Mouse (Mus musculus) liver, embryonic 14.5 days (tissue): ENCODE data around the gene Ppp6r1. TPM values are rescaled to one million over a fixed set of nuclear protein-coding genes. Genes with fewer than 3 reads are reported as not detected.

Experiments
- ATAC-seq: fragments of 200-750 bp; cut with Nextera tagmentation; 2 replicates; pipeline ENCODE4 v1.8.0; 2017; ENCODE audit warnings: moderate number of reproducible peaks, mild to moderate bottlenecking, moderate library complexity; ENCODE audit not compliant: insufficient read depth
- DNase-seq, 3 experiments: peaks; one replicate each; pipeline ENCODE4 v3.0.0-alpha.2; 2012 to 2013; ENCODE audit warnings: low read depth in 3 of 3, low spot score in 3 of 3
- H3K27ac ChIP-seq: fragments of 300-500 bp; sonication (generic); 2 replicates; pipeline ENCODE4 v1.5.1; 2014; ENCODE audit warnings: moderate library complexity, mild to moderate bottlenecking, control low read depth, inconsistent platforms
- H3K27me3 ChIP-seq: fragments of 300-500 bp; sonication (generic); 2 replicates; pipeline ENCODE4 v1.6.1; 2014; ENCODE audit warnings: mild to moderate bottlenecking, low read length, moderate library complexity; ENCODE audit not compliant: control insufficient read depth, insufficient read depth
- H3K36me3 ChIP-seq: fragments of 300-500 bp; sonication (generic); replicated peaks from 2 replicates; pipeline ENCODE4 v1.6.1; 2014; ENCODE audit warnings: low read depth; ENCODE audit not compliant: control insufficient read depth, insufficient read depth
- H3K4me1 ChIP-seq, 2 experiments: fragments of 200-500 bp in 1 of 2; fragments of 300-500 bp in 1 of 2; sonication (generic) in 1 of 2; replicated peaks; 2 replicates each; pipeline ENCODE4 v1.6.1; 2012 to 2014; ENCODE audit warnings: antibody characterized with exemption in 1 of 2, inconsistent platforms in 1 of 2, low read length in 1 of 2; ENCODE audit not compliant: control insufficient read depth in 2 of 2, insufficient read depth in 2 of 2
- H3K4me2 ChIP-seq: fragments of 300-500 bp; sonication (generic); 2 replicates; pipeline ENCODE4 v1.6.1; 2014; ENCODE audit warnings: low read depth, mild to moderate bottlenecking, control low read depth, moderate library complexity
- H3K4me3 ChIP-seq, 2 experiments: fragments of 200-500 bp in 1 of 2; fragments of 300-500 bp in 1 of 2; sonication (generic) in 1 of 2; 2 replicates each; pipeline ENCODE4 v1.5.1; 2012 to 2014; ENCODE audit warnings: low read depth in 2 of 2, low read length in 2 of 2, mild to moderate bottlenecking in 2 of 2, control low read depth in 1 of 2, inconsistent platforms in 1 of 2, moderate library complexity in 1 of 2; ENCODE audit not compliant: insufficient read depth in 1 of 2
- H3K9ac ChIP-seq: fragments of 300-500 bp; sonication (generic); replicated peaks from 2 replicates; pipeline ENCODE4 v1.6.1; 2014; ENCODE audit warnings: mild to moderate bottlenecking, control low read depth, moderate library complexity
- H3K9me3 ChIP-seq: fragments of 300-500 bp; sonication (generic); 2 replicates; pipeline ENCODE4 v1.6.1; 2016; ENCODE audit warnings: low read length, mixed read lengths; ENCODE audit not compliant: control insufficient read depth
- CTCF ChIP-seq: IDR thresholded peaks from 2 replicates; pipeline ENCODE4 v1.5.1; 2016; ENCODE audit warnings: antibody characterized with exemption, low read depth, control low read depth
- EP300 ChIP-seq: IDR thresholded peaks from 2 replicates; pipeline ENCODE4 v1.6.1; 2016; ENCODE audit warnings: antibody characterized with exemption, low read depth
- WGBS: fragments of 180-500 bp; shearing (Covaris S2); extraction: QIAGEN DNeasy Blood & Tissue Kit; methylation state at CpG from one replicate; pipeline ENCODE4 v1.1.7; 2014; ENCODE audit not compliant: insufficient replicate concordance; 5-methylcytosine and 5-hydroxymethylcytosine counted together
- polyA plus RNA-seq, 2 experiments: library from polyadenylated mRNA; depleted of rRNA in 1 of 2; stranded (reverse) in 1 of 2; unstranded in 1 of 2; fragments of >200 nt; fragmentation: Nextera tagmentation in 1 of 2; extraction: Ambion mirVana in 1 of 2; gene quantifications; 2 replicates each; pipeline versions ENCODE4 v1.2.1 to v1.2.3; 2012 to 2014

Gene Ppp6r1
- polyA plus RNA-seq, 2 experiments = 4.3 to 33.6 TPM

DNA sequence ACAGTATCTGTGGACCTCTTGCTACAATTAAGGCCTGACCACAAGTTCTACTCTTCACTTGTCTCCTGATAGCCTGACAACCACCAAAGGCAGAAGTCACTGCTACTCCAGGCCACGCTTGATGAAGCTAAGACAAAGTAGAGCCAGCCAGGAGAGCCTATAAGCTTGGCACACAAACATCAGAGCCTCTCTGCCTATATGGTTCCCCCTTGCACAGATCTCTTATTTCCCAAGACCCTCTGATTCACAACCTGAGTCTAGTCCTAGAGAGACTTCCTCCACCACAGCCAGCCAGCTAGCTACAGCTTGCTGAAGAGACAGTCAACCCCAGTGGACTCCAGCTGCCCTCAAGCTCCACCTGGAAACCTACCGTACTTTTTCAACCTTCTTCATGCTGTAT, 10.8 kb downstream of the Ppp6r1 start:
- H3K4me1 ChIP-seq = peaks cover 0 to 25% of the 10 kb centered on the region in 2 experiments; a peak in 2 of 4 replicates
- no peak overlapping the region for H3K9ac ChIP-seq
- no peak for DNase-seq
- no peak overlapping the region for H3K27ac ChIP-seq
- TF ChIP-seq CTCF (no peak), EP300 (no peak)
- H3K27me3 ChIP-seq = no peaks in the 10 kb centered on the region
- peaks cover 37% of the 10 kb centered on the region for H3K36me3 ChIP-seq
- no peak overlapping the region for H3K4me2 ChIP-seq
- H3K9me3 ChIP-seq = no peaks in the 10 kb centered on the region
- WGBS = 71% methylated on average over 2 of the region's 2 CpGs
- ATAC-seq = 0 out of 2 replicates have a peak, but pooled peaks have one; percentile 16
- H3K4me3 ChIP-seq = no peak overlapping the region

DNA sequence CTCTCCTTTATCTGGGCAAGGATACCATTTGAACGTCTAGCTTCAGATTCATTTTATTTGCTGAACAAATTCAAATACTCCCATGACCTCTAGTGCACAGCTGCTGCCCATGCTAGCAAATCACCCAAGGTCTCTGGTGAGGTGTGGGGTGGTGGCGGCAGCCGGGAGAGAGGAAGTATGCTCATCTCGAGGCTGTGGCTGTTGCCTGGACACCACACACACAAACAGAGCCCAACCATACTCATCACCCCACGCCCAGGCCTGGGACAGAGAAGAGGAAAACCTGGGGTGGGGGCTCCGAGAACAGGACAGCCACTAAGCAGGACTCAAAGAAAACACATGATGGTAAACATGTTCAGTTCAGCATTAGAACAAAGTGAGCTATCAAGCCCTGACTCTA, 11.5 kb downstream of the Ppp6r1 start:
- Histone ChIP-seq H3K9ac (no peak overlapping the region), H3K4me2 (no peak overlapping the region), H3K27ac (no peak overlapping the region), H3K4me1 (peaks cover 0 to 20% of the 10 kb centered on the region in 2 experiments; a peak in 2 of 4 replicates), H3K9me3 (no peaks in the 10 kb centered on the region), H3K36me3 (peaks cover 42% of the 10 kb centered on the region), H3K4me3 (no peak overlapping the region), H3K27me3 (no peaks in the 10 kb centered on the region)
- TF ChIP-seq EP300 (no peak), CTCF (no peak)
- WGBS = 45% methylated on average over 6 of the region's 6 CpGs
- peak; percentile 24; the same call in 1 of the 2 replicates for ATAC-seq
- no peak for DNase-seq

DNA sequence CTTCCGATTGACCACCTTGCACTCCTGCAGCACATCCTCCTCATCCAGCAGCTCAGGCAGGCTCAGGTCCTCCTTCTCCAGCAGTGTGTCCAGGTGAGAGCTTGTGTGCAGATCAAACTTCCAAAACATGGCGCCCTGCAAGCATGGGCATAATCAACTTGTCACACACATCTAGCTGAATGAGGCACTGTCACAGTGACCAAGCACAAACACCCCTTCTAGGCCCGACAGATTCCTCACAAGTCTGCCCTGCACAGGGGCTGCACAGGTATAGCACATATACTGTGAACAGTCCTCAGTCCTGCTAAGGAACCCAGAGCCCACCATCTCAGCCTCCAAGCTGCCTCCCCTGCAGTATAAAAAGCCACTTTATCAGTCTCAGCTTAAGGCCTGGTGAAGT, 12.0 kb downstream of the Ppp6r1 start:
- Histone ChIP-seq H3K27me3 (no peaks in the 10 kb centered on the region), H3K4me1 (peaks cover 0 to 20% of the 10 kb centered on the region in 2 experiments; a peak in 2 of 4 replicates), H3K36me3 (peaks cover 47% of the 10 kb centered on the region), H3K9me3 (no peaks in the 10 kb centered on the region), H3K27ac (no peak overlapping the region), H3K4me2 (no peak overlapping the region), H3K4me3 (no peak overlapping the region), H3K9ac (no peak overlapping the region)
- TF ChIP-seq CTCF = no peak
- TF ChIP-seq EP300 = no peak
- ATAC-seq (0 out of 2 replicates have a peak, but pooled peaks have one; percentile 16), DNase-seq (no peak)
- WGBS = 76% methylated on average over 3 of the region's 3 CpGs

DNA sequence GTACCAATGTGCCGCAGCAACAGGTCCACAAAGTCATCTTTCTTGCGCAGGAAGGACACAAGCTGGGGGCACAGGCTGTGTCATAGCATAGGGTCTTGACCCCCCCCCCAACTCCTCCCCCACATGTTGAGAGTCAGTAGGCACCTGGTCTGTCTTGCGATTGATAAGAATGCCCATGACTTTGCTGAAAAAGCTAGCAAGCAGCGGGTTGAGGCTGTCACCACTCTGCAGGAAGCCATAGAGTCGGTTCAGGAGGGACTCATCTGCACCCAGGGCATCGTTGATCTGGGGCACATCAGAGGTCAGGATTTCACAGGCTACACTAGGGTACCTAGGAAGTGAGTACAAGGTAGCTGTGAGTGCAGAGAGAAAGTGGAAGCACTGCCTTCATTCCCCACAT, 15.6 kb downstream of the Ppp6r1 start:
- 35% methylated on average over 6 of the region's 6 CpGs for WGBS
- Histone ChIP-seq H3K27me3 (no peaks in the 10 kb centered on the region), H3K27ac (no peak overlapping the region), H3K9ac (no peak overlapping the region), H3K4me3 (no peak overlapping the region), H3K4me2 (no peak overlapping the region), H3K36me3 (peaks cover 73% of the 10 kb centered on the region), H3K9me3 (no peaks in the 10 kb centered on the region), H3K4me1 (peaks cover 0 to 15% of the 10 kb centered on the region in 2 experiments; a peak in 2 of 4 replicates)
- ATAC-seq (peak; percentile 44), DNase-seq (no peak)
- TF ChIP-seq CTCF (no peak), EP300 (no peak)

DNA sequence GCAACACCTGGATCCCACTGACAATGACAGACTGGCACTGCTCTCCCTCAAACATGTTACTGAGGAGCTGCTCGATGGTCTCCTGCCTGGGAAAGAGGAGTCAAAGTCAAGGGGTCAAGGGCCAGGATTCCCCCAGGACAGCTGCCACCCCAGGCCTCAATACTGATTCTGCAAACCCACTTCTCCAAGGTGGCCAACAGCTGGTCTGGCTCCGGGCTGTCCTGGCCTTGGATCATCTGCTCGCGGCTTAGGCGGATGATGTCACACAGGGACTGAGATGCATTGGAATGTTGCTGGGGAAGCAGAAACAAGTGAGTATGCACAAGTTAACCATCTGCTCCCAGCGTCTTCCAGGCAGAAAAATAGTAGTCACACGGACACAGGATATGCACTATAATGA, 16.9 kb downstream of the Ppp6r1 start:
- no peak for DNase-seq
- peaks cover 0 to 9% of the 10 kb centered on the region in 2 experiments; a peak in 1 of 4 replicates for H3K4me1 ChIP-seq
- TF ChIP-seq EP300 = no peak
- no peak for TF ChIP-seq CTCF
- no peak overlapping the region for H3K9ac ChIP-seq
- no peaks in the 10 kb centered on the region for H3K27me3 ChIP-seq
- no peak for ATAC-seq
- peaks cover 79% of the 10 kb centered on the region for H3K36me3 ChIP-seq
- no peaks in the 10 kb centered on the region for H3K9me3 ChIP-seq
- H3K4me2 ChIP-seq = no peak overlapping the region
- WGBS = 90% methylated on average over 7 of the region's 7 CpGs
- no peak overlapping the region for H3K4me3 ChIP-seq
- H3K27ac ChIP-seq = no peak overlapping the region
